Mouse (Mus musculus) CH12.LX (cell line): Measurements from ENCODE around the gene Tfap4. TPM values are rescaled to one million over a fixed set of nuclear protein-coding genes. Genes with fewer than 3 reads are reported as not detected.

Experiments
- DNase-seq: peaks from one replicate; pipeline ENCODE4 v3.0.0-alpha.2; 2013; ENCODE audit errors: extremely low read depth
- H3K27ac ChIP-seq: 2 replicates; pipeline ENCODE4 v1.5.1; 2012; ENCODE audit warnings: low read depth, mild to moderate bottlenecking, control low read depth, moderate library complexity; ENCODE audit not compliant: insufficient read depth
- H3K27me3 ChIP-seq: replicated peaks from 2 replicates; pipeline ENCODE3; 2012; ENCODE audit warnings: inconsistent platforms
- H3K36me3 ChIP-seq, 2 experiments: replicated peaks in 1 of 2; 2 replicates each; pipeline versions ENCODE3 to v1.6.1; 2012; ENCODE audit warnings: inconsistent platforms in 1 of 2, low read length in 1 of 2, mild to moderate bottlenecking in 1 of 2, mixed read lengths in 1 of 2, moderate library complexity in 1 of 2; ENCODE audit not compliant: control insufficient read depth in 1 of 2, insufficient read depth in 1 of 2
- H3K4me1 ChIP-seq, 2 experiments: 2 replicates each; pipeline ENCODE4 v1.6.1; 2012; ENCODE audit warnings: inconsistent platforms in 1 of 2, moderate library complexity in 1 of 2; ENCODE audit not compliant: insufficient read depth in 2 of 2, control insufficient read depth in 1 of 2
- H3K4me2 ChIP-seq: 2 replicates; pipeline ENCODE4 v1.6.1; 2012; ENCODE audit warnings: low read depth, mild to moderate bottlenecking, control low read depth; ENCODE audit not compliant: poor library complexity, insufficient read depth, severe bottlenecking
- H3K4me3 ChIP-seq, 3 experiments: fragments of 150-350 bp in 1 of 3; sonication (generic) in 1 of 3; replicated peaks in 1 of 3; 2 replicates each; pipeline versions ENCODE3 to v1.5.1; 2011 to 2012; ENCODE audit warnings: low read depth in 2 of 3, low read length in 2 of 3, mild to moderate bottlenecking in 2 of 3, moderate library complexity in 2 of 3, control low read depth in 1 of 3, improper control_type of control experiment in 1 of 3, inconsistent platforms in 1 of 3, mixed read lengths in 1 of 3; ENCODE audit not compliant: poor library complexity in 1 of 3
- H3K79me2 ChIP-seq: replicated peaks from 2 replicates; pipeline ENCODE4 v1.6.1; 2012; ENCODE audit warnings: mild to moderate bottlenecking, moderate library complexity; ENCODE audit not compliant: control insufficient read depth, poor library complexity, insufficient read depth, severe bottlenecking; ENCODE audit errors: extremely low read depth
- H3K9ac ChIP-seq: 2 replicates; pipeline ENCODE4 v1.6.1; 2012; ENCODE audit warnings: low read depth, mild to moderate bottlenecking, control low read depth, moderate library complexity; ENCODE audit not compliant: insufficient read depth
- H3K9me3 ChIP-seq: replicated peaks from 2 replicates; pipeline ENCODE3; 2012; ENCODE audit warnings: low read length, inconsistent platforms, mixed read lengths
- BHLHE40 ChIP-seq: IDR thresholded peaks from 2 replicates; pipeline ENCODE4 v1.6.1; 2011; ENCODE audit warnings: mild to moderate bottlenecking, low read depth, low read length, improper control_type of control experiment
- CHD2 ChIP-seq: IDR thresholded peaks from 2 replicates; pipeline ENCODE4 v1.6.1; 2011; ENCODE audit warnings: low read length, improper control_type of control experiment
- ELF1 ChIP-seq: IDR thresholded peaks from 2 replicates; pipeline ENCODE4 v1.6.1; 2014; ENCODE audit warnings: low read depth, mild to moderate bottlenecking, inconsistent platforms, low read length, improper control_type of control experiment
- EP300 ChIP-seq: IDR thresholded peaks from 2 replicates; pipeline ENCODE4 v1.6.1; 2011; ENCODE audit warnings: low read length, improper control_type of control experiment
- ETS1 ChIP-seq: conservative IDR thresholded peaks from 2 replicates; pipeline ENCODE4 v1.6.1; 2012; ENCODE audit warnings: low read depth, mild to moderate bottlenecking, inconsistent platforms, low read length, improper control_type of control experiment, moderate library complexity
- IRF4 ChIP-seq: IDR thresholded peaks from 2 replicates; pipeline ENCODE4 v1.6.1; 2014; ENCODE audit warnings: low read depth, mild to moderate bottlenecking, inconsistent platforms, low read length, improper control_type of control experiment
- MAFK ChIP-seq: IDR thresholded peaks from 2 replicates; pipeline ENCODE4 v1.6.1; 2011; ENCODE audit warnings: low read length, improper control_type of control experiment; ENCODE audit not compliant: insufficient replicate concordance
- MEF2A ChIP-seq: IDR thresholded peaks from 2 replicates; pipeline ENCODE4 v1.6.1; 2014; ENCODE audit warnings: low read depth, mild to moderate bottlenecking, inconsistent platforms, low read length, improper control_type of control experiment, borderline replicate concordance
- MYC ChIP-seq: IDR thresholded peaks from 2 replicates; pipeline ENCODE4 v1.6.1; 2011; ENCODE audit warnings: low read depth, mild to moderate bottlenecking, improper control_type of control experiment, low read length
- NRF1 ChIP-seq: IDR thresholded peaks from 2 replicates; pipeline ENCODE4 v1.6.1; 2014; ENCODE audit warnings: low read depth, mild to moderate bottlenecking, inconsistent platforms, low read length, improper control_type of control experiment, moderate library complexity
- POLR2AphosphoS2 ChIP-seq: IDR thresholded peaks from 2 replicates; pipeline ENCODE4 v1.6.1; 2011; ENCODE audit warnings: low read depth, low read length, improper control_type of control experiment
- RCOR1 ChIP-seq: conservative IDR thresholded peaks from 2 replicates; pipeline ENCODE4 v1.6.1; 2012; ENCODE audit warnings: low read depth, mild to moderate bottlenecking, inconsistent platforms, low read length, improper control_type of control experiment
- SIN3A ChIP-seq: IDR thresholded peaks from 2 replicates; pipeline ENCODE4 v1.6.1; 2012; ENCODE audit warnings: low read length, improper control_type of control experiment, inconsistent platforms
- SMC3 ChIP-seq: IDR thresholded peaks from 2 replicates; pipeline ENCODE4 v1.6.1; 2011; ENCODE audit warnings: low read depth, low read length, improper control_type of control experiment
- TCF12 ChIP-seq: IDR thresholded peaks from 2 replicates; pipeline ENCODE4 v1.6.1; 2014; ENCODE audit warnings: low read depth, mild to moderate bottlenecking, inconsistent platforms, low read length, improper control_type of control experiment
- UBTF ChIP-seq: IDR thresholded peaks from 2 replicates; pipeline ENCODE4 v1.6.1; 2012; ENCODE audit warnings: low read depth, mild to moderate bottlenecking, inconsistent platforms, low read length, improper control_type of control experiment, moderate library complexity
- ZC3H11A ChIP-seq: IDR thresholded peaks from 2 replicates; pipeline ENCODE4 v1.6.1; 2012; ENCODE audit warnings: low read depth, mild to moderate bottlenecking, inconsistent platforms, low read length, improper control_type of control experiment
- ZNF384 ChIP-seq: IDR thresholded peaks from 2 replicates; pipeline ENCODE4 v1.6.1; 2012; ENCODE audit warnings: low read depth, low read length, improper control_type of control experiment, inconsistent platforms
- dilution Hi-C: fragments of 300-500 bp; cut with MboI; formaldehyde crosslinking; loops from 2 replicates; pipeline ENCODE4 v1.14.3; 2020; ENCODE audit warnings: low sequenced_read_pairs; ENCODE audit not compliant: extremely low pct_unique_long_range_greater_than_20kb, extremely low pct_ligation_motif_present
- in situ Hi-C: fragments of 300-500 bp; cut with MboI; formaldehyde crosslinking; loops from 3 replicates; pipeline ENCODE4 v1.14.3; 2019; ENCODE audit warnings: low sequenced_read_pairs, low pct_ligation_motif_present, low pct_unique_long_range_greater_than_20kb, mixed read lengths
- polyA plus RNA-seq: library from polyadenylated mRNA; unstranded; fragments of >175 nt; gene quantifications from 2 replicates; pipeline ENCODE4 v1.2.1, GENCODE M21; 2012; ENCODE audit warnings: low read depth; ENCODE audit not compliant: insufficient read length
- total RNA-seq, 2 experiments: library from RNA; depleted of rRNA; stranded (reverse); fragments of 300-350 nt in 1 of 2; fragments of >200 nt in 1 of 2; gene quantifications; 2 replicates each; pipeline ENCODE4 v1.2.3; 2012 to 2014

The Tfap4 gene
- total and polyA plus RNA-seq, 3 experiments = 23.5 to 43.3 (median 24.0) TPM

DNA sequence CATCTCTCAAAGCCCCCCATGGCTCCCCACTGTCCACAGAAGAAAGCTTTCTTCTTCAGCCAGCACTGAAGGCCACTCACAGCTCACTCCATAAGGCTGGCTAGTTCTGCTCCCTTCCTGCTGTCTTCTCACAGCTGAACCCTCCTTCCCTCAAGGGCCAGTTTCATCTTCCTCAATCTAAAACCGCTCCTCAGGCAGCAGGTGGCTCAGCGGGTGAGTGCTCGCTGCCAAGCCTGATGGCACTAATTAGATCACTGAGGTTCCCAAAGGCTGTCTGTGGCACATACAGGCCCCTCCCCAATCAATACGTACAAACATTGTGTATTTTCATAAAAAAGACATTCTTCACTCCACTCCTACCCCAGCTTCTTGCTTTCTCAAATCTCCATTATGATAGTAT is 40.5 kb downstream of the Tfap4 start:
- H3K36me3 ChIP-seq = peaks cover 0 to 38% of the 10 kb centered on the region in 2 experiments
- in situ Hi-C loops (no loop called here), dilution Hi-C loops (no loop called here)
- no peaks in the 10 kb centered on the region for H3K79me2 ChIP-seq
- H3K4me2 ChIP-seq = no peak overlapping the region
- H3K27ac ChIP-seq = no peak overlapping the region
- H3K4me1 ChIP-seq = peaks cover 8 to 95% of the 10 kb centered on the region in 2 experiments; a peak in 3 of 4 replicates
- H3K27me3 ChIP-seq = no peaks in the 10 kb centered on the region
- H3K9me3 ChIP-seq = no peaks in the 10 kb centered on the region
- H3K9ac ChIP-seq = no peak overlapping the region
- TF ChIP-seq EP300 = peak; percentile 54
- peak; percentile 43; the same call in 1 of the 2 replicates for TF ChIP-seq ETS1
- TF ChIP-seq MAFK = no peak
- no peak for TF ChIP-seq UBTF
- TF ChIP-seq ZNF384 = peak; percentile 13; the same call in 1 of the 2 replicates
- TF ChIP-seq MEF2A = 0 out of 2 replicates have a peak, but pooled peaks have one; percentile 15
- peak; percentile 28 for TF ChIP-seq SMC3
- peak; percentile 39; the same call in 1 of the 2 replicates for TF ChIP-seq IRF4
- no peak for TF ChIP-seq CHD2
- peak; percentile 45; the same call in 1 of the 2 replicates for TF ChIP-seq TCF12
- TF ChIP-seq RCOR1 = peak; percentile 52; the same call in 1 of the 2 replicates
- peak; percentile 42; the same call in 1 of the 2 replicates for TF ChIP-seq MYC
- 0 out of 2 replicates have a peak, but pooled peaks have one; percentile 6 for TF ChIP-seq ELF1
- TF ChIP-seq BHLHE40 = peak; percentile 9; the same call in 1 of the 2 replicates
- TF ChIP-seq POLR2AphosphoS2 = no peak
- peak; percentile 50; the same call in 1 of the 2 replicates for TF ChIP-seq SIN3A
- peak; percentile 64 for DNase-seq
- H3K4me3 ChIP-seq = no peak overlapping the region

DNA sequence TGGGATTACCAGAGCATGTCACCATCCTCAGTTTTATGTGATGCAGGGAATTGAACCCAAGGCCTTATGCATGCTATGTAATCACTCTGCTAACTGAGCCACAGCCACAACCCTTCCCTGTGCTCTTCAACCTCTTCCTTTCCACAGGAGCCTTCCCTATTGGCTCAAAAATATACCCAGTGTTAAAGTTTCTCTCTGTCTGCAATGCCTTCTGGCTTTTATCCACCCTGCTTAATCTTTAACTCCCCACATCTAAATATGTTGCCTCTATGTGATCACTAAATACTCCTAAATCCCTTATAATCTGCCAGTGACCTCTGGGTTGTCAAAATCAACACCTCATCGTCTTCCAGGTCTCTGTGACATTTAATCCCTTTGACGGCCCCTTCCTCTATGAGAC is 41.7 kb downstream of the Tfap4 start:
- Histone ChIP-seq H3K4me3 (no peak overlapping the region), H3K27ac (no peak overlapping the region), H3K79me2 (no peaks in the 10 kb centered on the region), H3K4me2 (no peak overlapping the region), H3K9me3 (no peaks in the 10 kb centered on the region), H3K9ac (no peak overlapping the region)
- in situ Hi-C loops = no loop called here
- no peak for DNase-seq
- TF ChIP-seq NRF1 = no peak
- TF ChIP-seq ZC3H11A = no peak
- TF ChIP-seq, all 38 proteins: peak for 0
- H3K4me1 ChIP-seq = peaks cover 19 to 95% of the 10 kb centered on the region in 2 experiments
- dilution Hi-C loops = no loop called here
- H3K36me3 ChIP-seq = peaks cover 0 to 31% of the 10 kb centered on the region in 2 experiments
- no peaks in the 10 kb centered on the region for H3K27me3 ChIP-seq
